Mouse (Mus musculus): ENCODE measurements at regions not wholly inside any gene's neighbourhood (a gene's known extent, or its start where the extent isn't known, plus 50 kb on each side); places are given as distances from the start of the nearest gene placed in this dataset.

DNA sequence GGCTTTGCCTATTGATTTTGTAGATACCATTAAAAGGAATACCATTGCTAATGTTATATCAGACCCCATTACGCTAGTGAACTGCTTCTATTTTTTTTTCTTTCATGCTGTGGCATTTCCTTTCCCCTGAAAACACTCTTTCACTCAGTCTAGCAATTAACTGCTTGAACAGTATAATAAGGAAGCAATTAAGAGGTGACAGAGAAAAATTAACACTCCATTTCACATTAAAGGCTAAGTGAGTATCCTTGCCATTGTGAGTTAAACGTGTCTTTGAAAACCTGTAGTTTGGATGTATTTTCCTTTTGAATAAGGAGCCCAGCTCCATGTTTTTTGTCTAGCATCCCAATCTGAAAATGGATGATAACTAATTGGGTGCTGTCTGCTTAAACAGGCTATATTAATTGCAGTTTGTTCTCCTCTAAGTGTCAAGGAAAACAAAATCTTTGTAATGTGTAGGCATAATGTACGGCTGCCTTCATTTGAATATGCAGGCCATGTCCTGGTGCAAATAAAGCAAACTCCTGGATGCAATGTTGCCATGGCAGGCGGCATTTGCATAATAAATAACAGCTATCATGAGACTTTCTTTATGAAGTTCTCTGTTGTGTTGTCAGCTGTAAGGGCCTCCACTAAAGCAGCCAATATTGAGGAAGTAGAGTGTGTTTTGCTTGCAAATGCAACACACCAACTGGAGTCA, 423.3 kb downstream of the Zic3 start:
- TF ChIP-seq NANOG (IDR thresholded peaks at IDR 0.05; ENCODE audit: borderline replicate concordance, low read length) (no peak), POU5F1 (IDR thresholded peaks at IDR 0.05; ENCODE audit: borderline replicate concordance, low read length) (no peak), CTCF (conservative IDR thresholded peaks at IDR 0.05; ENCODE audit: low read length) (no peak)
- Histone ChIP-seq H3K27me3 (ENCODE audit: insufficient read depth, low read length) (no peaks in the 10 kb centered on the region), H3K9me3 (ENCODE audit: low read length) (no peaks in the 10 kb centered on the region)

DNA sequence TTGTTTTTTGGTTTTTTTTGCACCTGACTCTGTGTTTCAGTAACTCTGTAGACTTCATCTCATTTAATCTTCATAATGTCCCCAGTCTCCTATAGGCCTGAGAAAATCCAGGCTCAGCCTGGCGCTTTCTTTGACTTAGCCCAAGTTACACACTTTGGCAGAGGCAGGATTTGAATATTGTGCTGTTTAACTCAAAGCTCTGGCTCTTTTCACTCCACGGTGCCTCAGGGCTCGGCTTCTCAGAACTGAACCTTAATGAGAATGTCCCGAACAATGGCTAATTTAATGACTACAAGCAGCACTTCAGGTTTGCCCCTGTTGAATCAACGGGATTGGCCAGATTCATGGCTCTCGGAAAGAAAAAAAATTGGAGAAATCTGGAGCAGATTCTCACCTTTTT, 425.1 kb downstream of the Zic3 start:
- H3K4me1 ChIP-seq (replicated peaks; ENCODE audit: low read depth, low read length): no peaks in the 10 kb centered on the region
- no peaks in the 10 kb centered on the region for H3K9me3 ChIP-seq (ENCODE audit: low read length)
- no peak for TF ChIP-seq POU5F1 (IDR thresholded peaks at IDR 0.05; ENCODE audit: borderline replicate concordance, low read length)
- TF ChIP-seq NANOG (IDR thresholded peaks at IDR 0.05; ENCODE audit: borderline replicate concordance, low read length): no peak
- no peak for TF ChIP-seq CTCF (conservative IDR thresholded peaks at IDR 0.05; ENCODE audit: low read length)
- no peaks in the 10 kb centered on the region for H3K27me3 ChIP-seq (ENCODE audit: insufficient read depth, low read length)
- H3K4me3 ChIP-seq (replicated peaks; ENCODE audit: low read length): no peak overlapping the region
- H3K36me3 ChIP-seq (ENCODE audit: insufficient read depth, low read length): no peaks in the 10 kb centered on the region

More for the DNA sequence above, 423.3 kb downstream of the Zic3 start:
- H3K4me1 ChIP-seq (replicated peaks; ENCODE audit: low read depth, low read length): no peaks in the 10 kb centered on the region
- H3K4me3 ChIP-seq (replicated peaks; ENCODE audit: low read length): no peak overlapping the region
- no peaks in the 10 kb centered on the region for H3K36me3 ChIP-seq (ENCODE audit: insufficient read depth, low read length)

DNA sequence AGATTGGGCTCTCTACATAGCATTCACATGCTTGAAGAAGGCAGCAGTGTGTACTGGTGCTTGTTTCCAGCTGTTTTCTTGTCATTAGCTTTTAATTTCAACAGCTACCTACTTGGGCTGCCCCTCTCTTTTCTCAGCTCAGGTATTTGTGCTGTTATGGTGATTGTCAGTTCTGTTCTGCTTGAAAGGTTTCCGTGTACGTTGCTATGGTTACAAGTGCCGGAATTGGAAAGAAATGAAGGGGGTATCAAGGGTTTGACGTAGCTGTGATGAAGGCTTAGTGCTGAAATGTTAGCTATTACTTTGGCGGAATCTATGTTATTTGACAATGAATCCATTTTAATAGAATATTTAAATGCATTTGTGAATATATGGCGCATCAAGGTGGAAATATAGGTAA, 439.5 kb upstream of the 4930550L24Rik start:
- Histone ChIP-seq H3K27me3 (ENCODE audit: insufficient read depth, low read length) (no peaks in the 10 kb centered on the region), H3K36me3 (ENCODE audit: insufficient read depth, low read length) (no peaks in the 10 kb centered on the region), H3K4me1 (replicated peaks; ENCODE audit: low read depth, low read length) (no peaks in the 10 kb centered on the region), H3K4me3 (replicated peaks; ENCODE audit: low read length) (no peak overlapping the region), H3K9me3 (ENCODE audit: low read length) (no peaks in the 10 kb centered on the region)
- TF ChIP-seq CTCF (conservative IDR thresholded peaks at IDR 0.05; ENCODE audit: low read length) (no peak), POU5F1 (IDR thresholded peaks at IDR 0.05; ENCODE audit: borderline replicate concordance, low read length) (no peak), NANOG (IDR thresholded peaks at IDR 0.05; ENCODE audit: borderline replicate concordance, low read length) (no peak)

DNA sequence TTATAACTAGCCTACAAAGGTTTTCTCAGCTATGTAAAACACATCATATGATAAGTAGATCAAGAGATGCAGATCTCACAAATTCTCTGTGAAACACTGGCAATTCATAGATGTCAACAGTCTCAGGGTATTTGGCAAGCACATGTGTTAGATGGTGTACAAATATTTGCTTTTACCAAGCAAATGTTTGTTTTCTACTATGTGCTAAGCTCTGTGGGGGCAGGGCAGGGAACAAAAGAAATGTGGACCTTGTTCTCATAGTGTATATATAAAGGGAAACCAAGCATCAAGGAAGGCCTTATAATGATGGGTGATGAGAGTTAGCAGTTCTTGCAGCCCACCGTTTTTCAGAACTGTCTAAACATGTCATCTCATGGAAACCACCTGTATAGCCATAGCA, 438.2 kb upstream of the 4930550L24Rik start:
- Histone ChIP-seq H3K9me3 (ENCODE audit: low read length) (no peaks in the 10 kb centered on the region), H3K4me3 (replicated peaks; ENCODE audit: low read length) (no peak overlapping the region), H3K36me3 (ENCODE audit: insufficient read depth, low read length) (no peaks in the 10 kb centered on the region), H3K27me3 (ENCODE audit: insufficient read depth, low read length) (no peaks in the 10 kb centered on the region), H3K4me1 (replicated peaks; ENCODE audit: low read depth, low read length) (no peaks in the 10 kb centered on the region)
- TF ChIP-seq CTCF (conservative IDR thresholded peaks at IDR 0.05; ENCODE audit: low read length) (no peak), NANOG (IDR thresholded peaks at IDR 0.05; ENCODE audit: borderline replicate concordance, low read length) (no peak), POU5F1 (IDR thresholded peaks at IDR 0.05; ENCODE audit: borderline replicate concordance, low read length) (no peak)

DNA sequence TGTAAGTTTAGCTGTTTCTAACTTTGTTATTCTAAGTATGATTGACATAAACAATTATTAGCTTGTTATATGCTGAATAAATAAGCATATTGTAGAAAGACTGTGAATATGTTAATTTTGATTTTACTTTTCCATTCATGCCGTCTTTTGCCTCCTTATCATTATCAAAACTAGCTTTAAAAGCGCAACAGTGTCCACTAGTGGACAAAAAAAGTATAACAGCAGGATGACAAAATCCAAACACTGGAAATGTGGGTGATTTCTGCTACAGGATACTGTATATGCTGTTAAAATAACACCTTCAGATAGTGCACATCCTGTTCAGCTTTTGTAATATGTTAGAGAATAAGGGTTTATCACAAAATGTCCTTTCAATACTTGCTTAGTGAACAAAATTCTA, 418.3 kb upstream of the 4930550L24Rik start:
- Histone ChIP-seq H3K4me1 (replicated peaks; ENCODE audit: low read depth, low read length) (no peaks in the 10 kb centered on the region), H3K36me3 (ENCODE audit: insufficient read depth, low read length) (no peaks in the 10 kb centered on the region), H3K9me3 (ENCODE audit: low read length) (no peaks in the 10 kb centered on the region), H3K27me3 (ENCODE audit: insufficient read depth, low read length) (no peaks in the 10 kb centered on the region), H3K4me3 (replicated peaks; ENCODE audit: low read length) (no peak overlapping the region)
- TF ChIP-seq CTCF (conservative IDR thresholded peaks at IDR 0.05; ENCODE audit: low read length) (peak; percentile 88), POU5F1 (IDR thresholded peaks at IDR 0.05; ENCODE audit: borderline replicate concordance, low read length) (no peak), NANOG (IDR thresholded peaks at IDR 0.05; ENCODE audit: borderline replicate concordance, low read length) (no peak)

DNA sequence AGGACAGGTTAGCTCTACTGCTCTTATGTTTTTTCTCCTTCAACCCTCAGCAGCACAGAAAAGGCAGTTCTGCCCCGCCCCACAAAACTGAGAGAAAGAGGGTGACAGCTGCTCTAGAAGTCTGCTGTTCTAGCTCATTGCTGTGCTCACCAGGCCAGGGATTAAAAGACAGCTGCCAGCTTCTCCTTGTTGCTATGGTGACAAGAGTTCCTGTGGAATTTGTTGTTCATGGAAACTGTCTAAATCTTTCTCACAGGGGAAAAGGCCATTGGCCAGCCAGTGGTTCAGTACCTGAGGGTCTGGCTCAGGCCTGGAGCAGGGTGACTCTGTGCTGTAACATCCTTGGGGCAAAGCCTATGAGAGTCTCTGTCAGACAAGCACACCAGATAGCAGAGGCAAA, 405.6 kb upstream of the 4930550L24Rik start:
- Histone ChIP-seq H3K36me3 (ENCODE audit: insufficient read depth, low read length) (no peaks in the 10 kb centered on the region), H3K9me3 (ENCODE audit: low read length) (no peaks in the 10 kb centered on the region), H3K4me3 (replicated peaks; ENCODE audit: low read length) (no peak overlapping the region), H3K27me3 (ENCODE audit: insufficient read depth, low read length) (no peaks in the 10 kb centered on the region), H3K4me1 (replicated peaks; ENCODE audit: low read depth, low read length) (no peaks in the 10 kb centered on the region)
- no peak for TF ChIP-seq NANOG (IDR thresholded peaks at IDR 0.05; ENCODE audit: borderline replicate concordance, low read length)
- TF ChIP-seq CTCF (conservative IDR thresholded peaks at IDR 0.05; ENCODE audit: low read length): no peak
- no peak for TF ChIP-seq POU5F1 (IDR thresholded peaks at IDR 0.05; ENCODE audit: borderline replicate concordance, low read length)

DNA sequence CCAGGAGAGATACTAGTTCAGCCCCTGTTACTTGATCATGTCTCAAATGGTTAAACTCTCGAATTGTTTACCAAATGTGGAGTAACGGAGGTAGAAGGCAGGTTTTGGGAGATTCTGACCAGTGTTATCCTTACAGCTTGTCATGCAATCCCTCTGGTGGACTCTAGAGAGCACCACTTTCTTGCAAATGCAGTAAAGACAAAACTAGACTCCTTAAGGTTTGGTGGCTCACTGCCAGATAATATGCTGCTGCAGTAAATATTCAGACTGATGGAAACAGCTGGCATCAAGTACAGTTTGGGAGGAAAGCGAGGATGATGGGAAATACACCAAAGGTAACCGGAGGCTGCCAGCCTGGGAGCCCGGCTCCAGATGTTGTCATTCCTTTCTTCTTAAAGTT, 394.2 kb upstream of the 4930550L24Rik start:
- no peaks in the 10 kb centered on the region for H3K9me3 ChIP-seq (ENCODE audit: low read length)
- H3K36me3 ChIP-seq (ENCODE audit: insufficient read depth, low read length): no peaks in the 10 kb centered on the region
- TF ChIP-seq NANOG (IDR thresholded peaks at IDR 0.05; ENCODE audit: borderline replicate concordance, low read length) (no peak), CTCF (conservative IDR thresholded peaks at IDR 0.05; ENCODE audit: low read length) (0 out of 2 replicates have a peak, but pooled peaks have one; percentile 12), POU5F1 (IDR thresholded peaks at IDR 0.05; ENCODE audit: borderline replicate concordance, low read length) (no peak)
- H3K27me3 ChIP-seq (ENCODE audit: insufficient read depth, low read length): no peaks in the 10 kb centered on the region
- no peak overlapping the region for H3K4me3 ChIP-seq (replicated peaks; ENCODE audit: low read length)
- no peaks in the 10 kb centered on the region for H3K4me1 ChIP-seq (replicated peaks; ENCODE audit: low read depth, low read length)

All from E14TG2a.4 (cell line).